Mouse (Mus musculus) MEL (cell line): ENCODE measurements around the gene Slc25a34.
A peak's percentile ranks its signal among the peaks of the same experiment; 100 is the strongest.

Source experiments
- CHD1 ChIP-seq: IDR thresholded peaks from 2 replicates; pipeline ENCODE4 v1.6.1; 2012; ENCODE audit warnings: low read depth, mild to moderate bottlenecking, inconsistent platforms, low read length, improper control_type of control experiment
- CTCF ChIP-seq, 3 experiments: IDR thresholded peaks in 2 of 3; conservative IDR thresholded peaks in 1 of 3; 2 replicates each; pipeline ENCODE4 v1.5.1; 2011 to 2012; ENCODE audit warnings: low read length in 3 of 3, low read depth in 2 of 3, mild to moderate bottlenecking in 2 of 3, improper control_type of control experiment in 1 of 3, inconsistent platforms in 1 of 3, mixed read lengths in 1 of 3, moderate library complexity in 1 of 3; ENCODE audit not compliant: control insufficient read depth in 1 of 3, insufficient read depth in 1 of 3, poor library complexity in 1 of 3, severe bottlenecking in 1 of 3
- ELF1 ChIP-seq: IDR thresholded peaks from 2 replicates; pipeline ENCODE4 v1.6.1; 2014; ENCODE audit warnings: low read depth, mild to moderate bottlenecking, inconsistent platforms, low read length, improper control_type of control experiment, moderate library complexity
- EP300 ChIP-seq, 2 experiments: IDR thresholded peaks; 2 replicates each; pipeline ENCODE4 v1.6.1; 2011; ENCODE audit warnings: improper control_type of control experiment in 2 of 2, low read length in 2 of 2, low read depth in 1 of 2, mild to moderate bottlenecking in 1 of 2
- JUND ChIP-seq: IDR thresholded peaks from 2 replicates; pipeline ENCODE4 v1.6.1; 2011; ENCODE audit warnings: low read depth, mild to moderate bottlenecking, improper control_type of control experiment, low read length
- MAX ChIP-seq: IDR thresholded peaks from 2 replicates; pipeline ENCODE4 v1.6.1; 2011; ENCODE audit warnings: low read length, improper control_type of control experiment
- MXI1 ChIP-seq: IDR thresholded peaks from 2 replicates; pipeline ENCODE4 v1.6.1; 2011; ENCODE audit warnings: mild to moderate bottlenecking, low read depth, low read length, improper control_type of control experiment
- POLR2A ChIP-seq, 2 experiments: IDR thresholded peaks; 2 replicates each; pipeline ENCODE4 v1.6.1; 2011 to 2012; ENCODE audit warnings: low read length in 2 of 2, mild to moderate bottlenecking in 2 of 2, control low read depth in 1 of 2, improper control_type of control experiment in 1 of 2, low read depth in 1 of 2, moderate library complexity in 1 of 2; ENCODE audit not compliant: control insufficient read depth in 1 of 2, insufficient read depth in 1 of 2, poor library complexity in 1 of 2
- USF2 ChIP-seq, 2 experiments: IDR thresholded peaks; 2 replicates each; pipeline ENCODE4 v1.6.1; 2011 to 2012; ENCODE audit warnings: improper control_type of control experiment in 2 of 2, low read length in 2 of 2, borderline replicate concordance in 1 of 2, inconsistent platforms in 1 of 2, low read depth in 1 of 2, mild to moderate bottlenecking in 1 of 2; ENCODE audit not compliant: insufficient read depth in 1 of 2
- ZKSCAN1 ChIP-seq: IDR thresholded peaks from 2 replicates; pipeline ENCODE4 v1.6.1; 2012; ENCODE audit warnings: low read depth, mild to moderate bottlenecking, inconsistent platforms, low read length, improper control_type of control experiment, moderate library complexity

GRCm38 (mm10) chr4:141619299-141619883, 4.2 kb downstream of the Slc25a34 start:
- no peak for TF ChIP-seq MXI1
- TF ChIP-seq MAX = no peak
- TF ChIP-seq ELF1 = no peak
- TF ChIP-seq CTCF (IDR thresholded peaks at IDR 0.05 in 2 of 3, conservative IDR thresholded peaks at IDR 0.05 in 1 of 3; ENCODE audit: control insufficient read depth in 1 of 3, insufficient read depth in 1 of 3, low read depth in 2 of 3, low read length in 3 of 3, poor library complexity in 1 of 3, severe bottlenecking in 1 of 3) = no peak
- no peak for TF ChIP-seq EP300 (IDR thresholded peaks at IDR 0.05; ENCODE audit: low read depth in 1 of 2, low read length in 2 of 2)
- TF ChIP-seq POLR2A (IDR thresholded peaks at IDR 0.05; ENCODE audit: control insufficient read depth in 1 of 2, insufficient read depth in 1 of 2, low read depth in 1 of 2, low read length in 2 of 2, poor library complexity in 1 of 2) = no peak
- TF ChIP-seq USF2 (IDR thresholded peaks at IDR 0.05; ENCODE audit: borderline replicate concordance in 1 of 2, insufficient read depth in 1 of 2, low read depth in 1 of 2, low read length in 2 of 2) = peak; percentile 32 to 53; a peak in 1 of 4 replicates
- no peak for TF ChIP-seq CHD1
- TF ChIP-seq JUND = no peak
- TF ChIP-seq ZKSCAN1 = no peak
